Mouse (Mus musculus) right cerebral cortex, postnatal 4 days (tissue): ENCODE measurements around the gene Spryd3.
"Not testable (repeated sequence)": the region's sequence is repeated elsewhere in the genome, so short reads cannot be mapped to it uniquely, and the experiment has no call there.

ENCODE experiments used
- DNase-seq: peaks from one replicate; pipeline ENCODE4 v3.0.0-alpha.2; 2022

Spryd3 gene

DNA sequence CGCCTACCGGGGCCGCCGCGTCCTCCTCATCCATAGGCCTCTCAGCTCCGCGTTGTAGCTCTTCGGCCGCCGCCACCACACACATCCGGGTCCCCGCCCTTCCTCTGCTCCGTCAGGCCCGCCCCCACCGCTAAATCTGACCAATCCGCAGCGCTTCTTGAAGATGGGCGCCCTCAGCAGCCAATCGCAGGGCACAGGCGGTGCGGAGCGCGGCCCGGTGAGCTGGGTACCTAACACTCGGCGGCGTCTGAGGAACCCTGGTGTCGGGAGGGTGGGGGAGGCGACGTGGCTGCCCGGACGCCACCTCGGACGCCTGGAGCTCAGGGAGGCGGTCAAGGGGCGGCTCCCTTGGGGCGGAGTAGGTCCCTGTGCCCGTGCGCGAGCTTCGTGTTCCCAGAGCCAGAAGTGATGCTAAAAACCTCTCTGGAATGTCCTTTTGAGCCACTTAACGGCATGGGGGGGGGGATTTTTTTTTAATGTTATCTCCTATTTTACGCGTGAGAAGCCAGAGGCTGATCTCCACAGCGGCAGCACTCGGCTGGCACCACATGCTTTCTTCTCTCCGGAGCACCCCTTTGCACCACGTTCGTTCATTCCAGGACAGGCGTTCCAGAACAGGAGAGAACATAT is at the start of gene Spryd3:
Gene Spryd3 (minus strand): TSS at position 106 of the 630 bp plus-strand sequence.
- DNase-seq: peak; percentile 98

DNA sequence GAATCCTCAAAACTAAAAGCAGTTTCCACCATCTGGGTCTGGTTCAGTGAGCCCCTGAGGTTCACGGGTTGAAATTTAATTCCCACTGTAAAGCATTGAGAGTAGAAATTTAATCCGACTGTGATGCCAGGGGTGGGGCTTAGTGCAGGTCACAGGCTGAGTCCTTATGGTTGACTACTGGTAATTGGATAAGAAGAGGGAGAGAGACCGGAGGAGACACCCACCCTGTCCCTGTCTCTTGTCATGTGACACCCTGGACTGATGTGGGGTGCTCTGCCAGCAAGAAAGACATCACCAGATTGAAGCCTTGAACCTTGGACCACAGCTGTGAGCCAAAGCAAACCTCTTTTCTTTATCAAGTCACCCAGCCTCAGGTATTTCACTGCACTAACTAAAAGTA is 47.0 kb upstream of the Spryd3 start:
- DNase-seq: no peak

DNA sequence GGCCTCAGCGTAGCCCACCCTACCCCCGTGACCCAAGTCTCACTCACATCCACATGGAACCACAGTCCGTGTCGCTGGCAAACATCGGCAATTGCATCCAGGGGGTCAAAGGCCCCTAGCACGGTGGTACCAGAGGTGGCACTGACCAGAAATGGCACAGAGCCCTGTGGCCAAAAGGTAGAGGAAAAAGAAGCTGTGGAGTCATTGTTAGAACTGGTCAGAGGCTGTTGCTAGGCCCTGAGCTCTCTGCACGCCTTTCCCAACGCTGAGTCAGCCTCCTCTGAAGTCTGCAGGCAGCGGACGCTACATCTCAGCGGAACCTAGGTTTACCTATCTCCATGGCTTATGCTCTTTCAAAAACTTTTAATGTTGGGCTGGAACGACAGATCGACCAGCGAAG is 43.9 kb upstream of the Spryd3 start:
- no peak for DNase-seq

- no peak for DNase-seq
Observed at GRCm38 (mm10) chr15:102179106-102179505, 43.1 kb upstream of the Spryd3 start.

GRCm38 (mm10) chr15:102178279-102178678 is 42.2 kb upstream of the Spryd3 start:
- DNase-seq: peak; percentile 79

DNA sequence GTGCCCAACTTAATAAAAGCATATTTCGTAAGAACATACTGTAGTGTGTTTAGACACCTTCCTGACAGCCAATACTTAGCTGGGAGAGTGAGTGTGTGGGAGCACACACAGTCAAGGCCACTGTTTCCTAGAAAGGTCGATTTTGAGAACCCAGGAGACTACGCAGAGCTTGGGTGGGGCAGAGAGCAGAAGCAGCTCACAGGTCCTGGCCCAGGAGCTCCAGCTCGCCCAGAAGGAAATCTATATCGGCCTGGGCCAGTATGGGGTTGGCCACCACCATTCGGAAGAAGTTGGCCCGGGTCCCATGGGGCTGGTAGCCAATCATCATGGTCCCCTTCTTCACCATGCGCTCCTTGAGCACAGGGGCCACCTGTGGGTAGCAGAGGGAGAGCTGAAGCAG is 41.4 kb upstream of the Spryd3 start:
- no peak for DNase-seq

DNA sequence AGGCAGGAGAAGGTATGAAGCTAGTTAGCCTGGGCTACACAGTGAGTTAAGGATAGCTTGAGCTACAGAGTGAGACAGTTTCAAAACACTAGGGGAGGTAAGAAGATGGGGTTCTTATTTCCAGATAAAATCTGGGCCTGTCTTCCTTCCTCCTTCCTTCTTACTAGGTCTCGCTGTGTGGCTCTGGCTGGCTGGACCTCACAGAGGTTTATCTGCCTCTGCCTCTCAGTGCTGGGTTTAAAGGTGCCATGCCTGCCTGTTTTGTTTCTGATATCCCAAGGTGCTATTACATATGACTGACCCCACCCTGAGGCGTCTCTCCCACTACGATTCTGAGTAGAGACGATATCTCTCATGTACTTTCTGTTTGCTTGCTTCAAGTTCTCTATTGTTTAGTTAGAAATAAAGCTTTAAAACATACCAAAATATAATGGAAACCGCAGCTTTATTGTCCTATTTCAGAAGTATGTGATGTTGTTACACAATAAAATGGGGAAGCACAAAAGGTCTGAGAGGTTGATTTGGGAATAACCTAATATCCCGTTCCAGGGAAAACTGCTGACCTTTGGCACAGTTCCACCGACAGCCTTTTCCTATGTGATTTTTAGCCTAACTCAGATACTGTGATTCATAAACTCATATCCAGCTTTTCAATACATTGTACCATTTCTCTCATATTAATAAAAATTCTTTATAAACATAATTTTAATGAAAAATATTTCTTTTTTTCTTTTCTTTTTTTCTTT is 40.7 kb upstream of the Spryd3 start:
- no peak for DNase-seq

GRCm38 (mm10) chr15:102175736-102176319 is 39.8 kb upstream of the Spryd3 start:
- DNase-seq: no peak

DNA sequence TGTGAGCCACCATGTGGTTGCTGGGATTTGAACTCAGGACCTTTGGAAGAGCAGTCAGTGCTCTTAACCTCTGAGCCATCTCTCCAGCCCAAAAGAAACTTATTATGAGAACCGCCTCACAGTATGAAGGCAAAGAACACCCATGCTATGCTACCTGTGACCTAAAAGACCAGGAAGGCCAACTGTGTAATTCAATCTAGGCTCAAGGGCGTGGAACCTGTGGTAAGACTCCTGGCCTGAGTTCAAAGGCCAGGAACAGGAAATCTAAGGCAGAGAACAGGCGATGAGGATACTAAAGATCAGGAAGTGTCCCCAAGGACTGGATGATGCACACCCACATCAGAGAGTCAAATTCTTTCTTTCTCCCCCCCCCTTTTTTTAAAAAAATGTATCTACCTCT is 37.5 kb upstream of the Spryd3 start:
- DNase-seq: no peak

DNA sequence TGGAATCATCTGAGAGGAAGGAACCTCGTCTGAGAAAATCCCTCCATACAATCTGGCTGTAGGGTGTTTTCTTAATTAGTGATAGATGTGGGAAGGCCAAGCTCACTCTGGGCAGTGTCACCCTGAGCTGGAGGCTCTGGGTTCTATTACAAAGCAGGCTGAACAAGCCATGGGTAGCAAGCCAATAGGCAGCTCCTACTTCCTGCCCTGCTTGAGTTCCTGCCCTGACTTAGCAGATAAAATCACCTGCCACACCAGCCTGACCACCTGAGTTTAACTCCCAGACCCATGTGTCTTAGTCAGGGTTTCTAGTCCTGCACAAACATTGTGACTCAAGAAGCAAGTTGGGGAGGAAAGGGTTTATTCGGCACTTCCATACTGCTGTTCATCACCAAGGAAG is 33.0 kb upstream of the Spryd3 start:
- DNase-seq: no peak

DNA sequence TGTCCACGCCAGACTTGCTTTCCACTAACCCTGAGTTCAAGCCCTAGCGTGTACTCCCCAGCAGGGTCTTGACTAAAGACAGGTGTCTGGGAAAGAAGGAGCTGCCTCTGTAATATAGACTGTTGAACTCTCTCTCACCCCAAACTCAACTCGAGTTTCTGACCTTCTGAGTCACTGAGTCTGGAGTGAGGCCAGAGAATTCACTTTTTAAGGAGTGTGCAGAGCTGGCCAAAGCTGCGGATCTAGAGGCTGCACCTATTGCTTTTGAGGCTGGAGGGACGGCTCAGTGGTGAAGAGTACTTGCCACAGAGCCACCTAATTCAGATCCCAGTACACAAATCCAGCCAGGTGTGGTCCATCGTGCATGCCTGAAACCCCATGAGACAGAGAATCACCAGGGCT is 31.6 kb upstream of the Spryd3 start:
- no peak for DNase-seq

- DNase-seq: no peak
Observed at GRCm38 (mm10) chr15:102165468-102166100, 29.6 kb upstream of the Spryd3 start.

GRCm38 (mm10) chr15:102163900-102164693 is 28.1 kb upstream of the Spryd3 start:
- no peak for DNase-seq

- DNase-seq: no peak
Observed at GRCm38 (mm10) chr15:102160415-102161060, 24.5 kb upstream of the Spryd3 start.

DNA sequence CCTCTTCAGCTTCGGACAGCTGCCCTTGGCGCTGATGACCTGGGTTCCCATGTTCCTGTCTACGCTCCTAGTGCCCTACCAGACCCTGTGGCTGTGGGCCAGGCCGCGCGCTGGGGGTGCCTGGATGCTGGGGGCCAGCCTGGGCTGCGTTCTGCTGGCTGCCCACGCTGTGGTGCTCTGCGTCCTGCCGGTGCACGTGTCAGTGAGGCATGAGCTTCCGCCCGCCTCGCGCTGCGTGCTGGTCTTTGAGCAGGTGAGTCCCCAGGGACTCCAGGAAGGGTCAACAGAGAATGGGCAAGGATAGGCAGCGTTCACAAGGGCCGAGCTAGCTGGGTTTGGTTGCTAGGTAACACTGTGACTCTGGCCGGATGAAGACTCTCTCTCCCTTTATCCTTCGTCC is 20.8 kb upstream of the Spryd3 start:
- no peak for DNase-seq

GRCm38 (mm10) chr15:102155006-102155405 is 19.0 kb upstream of the Spryd3 start:
- not testable (repeated sequence) for DNase-seq

- DNase-seq: no peak
Observed at GRCm38 (mm10) chr15:102152646-102153045, 16.6 kb upstream of the Spryd3 start.

DNA sequence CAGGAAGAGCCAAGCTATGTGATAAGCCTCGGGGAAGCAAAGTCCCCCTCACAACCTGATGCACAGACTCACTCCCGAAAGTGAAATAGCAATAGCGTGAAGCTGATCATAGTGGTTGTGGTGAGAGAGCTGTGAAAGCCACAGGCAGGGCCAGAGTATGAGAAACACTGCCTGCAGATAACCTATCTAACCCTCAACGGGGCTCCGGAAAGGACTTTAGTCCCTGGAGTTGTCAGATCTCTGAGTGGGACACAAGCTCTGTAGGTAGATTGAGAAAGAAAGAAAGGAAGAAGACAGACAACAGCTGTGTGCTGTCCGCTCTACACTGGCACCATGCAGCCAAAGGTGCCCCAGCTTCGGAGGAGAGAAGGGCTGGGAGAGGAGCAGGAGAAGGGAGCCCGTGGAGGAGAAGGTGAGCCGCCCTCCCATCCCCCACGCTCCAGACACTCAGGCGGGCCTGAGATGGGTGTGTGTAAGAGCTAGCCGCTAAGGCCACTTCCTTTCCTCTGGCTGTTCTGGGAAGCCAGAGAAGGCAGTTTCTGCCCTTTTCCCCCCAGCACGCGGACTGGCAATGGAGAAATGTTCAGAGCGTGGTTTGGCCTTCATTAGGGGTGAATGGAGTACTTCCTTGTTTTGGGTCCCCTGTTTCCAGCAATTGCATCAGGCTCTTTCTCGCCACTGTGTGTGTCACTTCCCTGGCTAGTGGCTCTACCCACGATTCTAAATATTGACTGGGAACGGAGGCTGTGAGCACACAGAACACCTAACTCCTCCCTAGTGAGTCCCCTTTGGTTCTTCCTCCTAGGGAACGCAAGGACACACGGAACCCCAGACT is 14.5 kb upstream of the Spryd3 start, which contains the start of gene Soat2:
Gene Soat2 (plus strand): TSS at position 226 of the 835 bp plus-strand sequence.
- no peak for DNase-seq

DNA sequence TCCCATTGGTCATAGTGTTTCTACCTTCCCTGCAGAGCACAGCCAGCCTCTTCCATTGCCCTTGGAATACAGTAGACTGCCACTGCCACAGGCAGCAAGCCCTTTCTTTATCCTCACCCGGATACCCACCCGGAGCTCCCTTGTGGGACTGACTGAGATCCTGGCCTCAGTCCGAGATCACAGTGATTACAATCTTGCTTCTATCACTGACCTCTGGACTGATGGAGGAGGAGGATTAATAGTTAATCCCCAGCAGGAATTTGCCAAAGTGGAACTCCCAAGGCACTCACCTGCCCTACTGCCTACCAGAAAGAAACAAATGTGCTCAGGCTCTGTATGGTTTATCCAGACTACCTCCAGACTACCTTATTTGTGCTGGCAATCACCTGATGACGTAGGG is 13.5 kb upstream of the Spryd3 start:
- DNase-seq: no peak

DNA sequence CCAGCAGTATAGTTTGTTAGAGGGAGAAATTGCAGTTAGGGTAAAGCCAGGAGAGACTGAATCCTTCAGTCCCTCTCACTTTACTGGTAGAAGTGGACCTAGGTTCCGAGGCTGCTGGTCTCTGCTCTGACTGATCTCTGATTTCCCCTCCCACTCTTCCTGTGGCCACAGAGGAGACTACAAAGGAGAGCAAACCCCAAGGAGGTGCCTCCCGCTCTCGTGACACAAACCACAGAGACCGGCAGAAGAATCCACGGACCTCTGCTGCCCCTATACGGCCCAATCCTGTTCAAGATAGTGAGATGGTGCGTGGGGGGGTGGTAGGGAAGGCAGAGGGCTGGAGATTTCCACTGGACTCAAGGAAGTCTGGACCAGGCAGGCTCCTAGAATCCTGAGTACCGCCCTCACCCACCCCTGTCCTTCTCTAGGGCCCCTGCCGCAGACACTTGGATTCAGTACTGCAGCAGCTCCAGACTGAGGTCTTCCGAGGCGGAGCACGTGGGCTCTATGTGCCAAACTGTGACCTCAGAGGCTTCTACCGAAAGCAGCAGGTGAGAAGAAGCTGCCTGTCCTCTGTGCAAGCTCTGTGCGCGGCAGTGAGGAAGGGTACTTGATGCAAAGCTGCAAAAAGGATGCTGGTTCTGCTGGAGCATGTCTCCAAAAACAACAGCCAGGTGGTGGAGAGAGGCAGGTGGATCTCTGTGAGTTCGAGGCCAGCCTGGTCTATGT is 11.8 kb upstream of the Spryd3 start:
- DNase-seq: no peak

GRCm38 (mm10) chr15:102146882-102147281 is 10.8 kb upstream of the Spryd3 start:
- DNase-seq: peak; percentile 42
